Mouse (Mus musculus) neural tube, embryonic 14.5 days (tissue): ENCODE measurements at regions not wholly inside any gene's neighbourhood (a gene's known extent, or its start where the extent isn't known, plus 50 kb on each side); places are given as distances from the start of the nearest gene placed in this dataset.
A peak's percentile ranks its signal among the peaks of the same experiment; 100 is the strongest.

Experiments used
- ATAC-seq: fragments of 200-750 bp; cut with Nextera tagmentation; 2 replicates; pipeline ENCODE4 v1.8.0; 2017; ENCODE audit warnings: low read depth, mild to moderate bottlenecking, moderate TSS enrichment, moderate library complexity
- H3K27ac ChIP-seq: fragments of 300-500 bp; sonication (generic); 2 replicates; pipeline ENCODE4 v1.5.1; 2014; ENCODE audit warnings: low read depth, mild to moderate bottlenecking, control low read depth, low read length, moderate library complexity, mixed read lengths
- H3K27me3 ChIP-seq: fragments of 300-500 bp; sonication (generic); 2 replicates; pipeline ENCODE4 v1.6.1; 2014; ENCODE audit warnings: low read length; ENCODE audit not compliant: control insufficient read depth, insufficient read depth
- H3K36me3 ChIP-seq: fragments of 300-500 bp; sonication (generic); 2 replicates; pipeline ENCODE4 v1.6.1; 2014; ENCODE audit warnings: low read length, mixed read lengths; ENCODE audit not compliant: control insufficient read depth, insufficient read depth
- H3K4me1 ChIP-seq: fragments of 300-500 bp; sonication (generic); 2 replicates; pipeline ENCODE4 v1.6.1; 2014; ENCODE audit warnings: low read length; ENCODE audit not compliant: control insufficient read depth, insufficient read depth
- H3K4me2 ChIP-seq: fragments of 300-500 bp; sonication (generic); 2 replicates; pipeline ENCODE4 v1.6.1; 2014; ENCODE audit warnings: mild to moderate bottlenecking, low read depth, low read length, control low read depth
- H3K4me3 ChIP-seq: fragments of 300-500 bp; sonication (generic); 2 replicates; pipeline ENCODE4 v1.5.1; 2014; ENCODE audit warnings: low read depth, low read length, control low read depth, mixed read lengths
- H3K9ac ChIP-seq: fragments of 300-500 bp; sonication (generic); replicated peaks from 2 replicates; pipeline ENCODE4 v1.6.1; 2014; ENCODE audit warnings: low read depth, mild to moderate bottlenecking, control low read depth, low read length, mixed read lengths
- H3K9me3 ChIP-seq: fragments of 300-500 bp; sonication (generic); 2 replicates; pipeline ENCODE4 v1.6.1; 2016; ENCODE audit warnings: low read length; ENCODE audit not compliant: control insufficient read depth
- WGBS: fragments of 180-500 bp; shearing (Covaris S2); extraction: QIAGEN DNeasy Blood & Tissue Kit; methylation state at CpG from one replicate; pipeline ENCODE4 v1.1.7; 2014; 5-methylcytosine and 5-hydroxymethylcytosine counted together

GRCm38 (mm10) chr4:135045054-135045453 is 75.4 kb upstream of the Runx3 start:
- WGBS: 65% methylated on average over 16 of the region's 16 CpGs
- Histone ChIP-seq H3K9me3 (no peaks in the 10 kb centered on the region), H3K27me3 (no peaks in the 10 kb centered on the region), H3K4me2 (no peak overlapping the region), H3K27ac (no peak overlapping the region), H3K4me1 (no peaks in the 10 kb centered on the region), H3K4me3 (no peak overlapping the region), H3K36me3 (no peaks in the 10 kb centered on the region), H3K9ac (no peak overlapping the region)
- no peak for ATAC-seq

GRCm38 (mm10) chr4:135046619-135047018 is 73.8 kb upstream of the Runx3 start:
- no peak overlapping the region for H3K4me2 ChIP-seq
- no peaks in the 10 kb centered on the region for H3K27me3 ChIP-seq
- H3K4me1 ChIP-seq: peaks cover 4% of the 10 kb centered on the region; the same call in 1 of the 2 replicates
- WGBS: 86% methylated on average over 7 of the region's 7 CpGs
- H3K9ac ChIP-seq: no peak overlapping the region
- no peaks in the 10 kb centered on the region for H3K36me3 ChIP-seq
- no peak overlapping the region for H3K27ac ChIP-seq
- H3K4me3 ChIP-seq: no peak overlapping the region
- ATAC-seq: no peak
- no peaks in the 10 kb centered on the region for H3K9me3 ChIP-seq

GRCm38 (mm10) chr4:135047251-135047650 is 73.2 kb upstream of the Runx3 start:
- WGBS: 66% methylated on average over 6 of the region's 6 CpGs
- no peak overlapping the region for H3K4me3 ChIP-seq
- no peak overlapping the region for H3K9ac ChIP-seq
- no peaks in the 10 kb centered on the region for H3K9me3 ChIP-seq
- H3K4me1 ChIP-seq: peaks cover 4% of the 10 kb centered on the region; the same call in 1 of the 2 replicates
- no peaks in the 10 kb centered on the region for H3K36me3 ChIP-seq
- no peaks in the 10 kb centered on the region for H3K27me3 ChIP-seq
- H3K27ac ChIP-seq: no peak overlapping the region
- H3K4me2 ChIP-seq: no peak overlapping the region
- ATAC-seq: no peak

- Histone ChIP-seq H3K4me1 (peaks cover 4% of the 10 kb centered on the region; the same call in 1 of the 2 replicates), H3K4me2 (no peak overlapping the region), H3K9ac (no peak overlapping the region), H3K4me3 (no peak overlapping the region), H3K27me3 (no peaks in the 10 kb centered on the region), H3K36me3 (no peaks in the 10 kb centered on the region), H3K27ac (no peak overlapping the region), H3K9me3 (no peaks in the 10 kb centered on the region)
- whole genome bisulfite sequencing: 82% methylated on average over 5 of the region's 5 CpGs
- ATAC-seq: no peak
Observed at GRCm38 (mm10) chr4:135047771-135048170, 72.7 kb upstream of the Runx3 start.

- Histone ChIP-seq H3K9me3 (no peaks in the 10 kb centered on the region), H3K4me2 (no peak overlapping the region), H3K27me3 (no peaks in the 10 kb centered on the region), H3K36me3 (no peaks in the 10 kb centered on the region), H3K9ac (no peak overlapping the region), H3K4me3 (no peak overlapping the region), H3K27ac (no peak overlapping the region), H3K4me1 (peaks cover 4% of the 10 kb centered on the region; the same call in 1 of the 2 replicates)
- WGBS: 18% methylated on average over 10 of the region's 10 CpGs
- ATAC-seq: peak; percentile 69; the same call in 1 of the 2 replicates
Observed at GRCm38 (mm10) chr4:135049924-135050323, 70.5 kb upstream of the Runx3 start.

GRCm38 (mm10) chr4:135051466-135051865 is 69.0 kb upstream of the Runx3 start:
- H3K4me2 ChIP-seq: no peak overlapping the region
- 79% methylated on average over 11 of the region's 11 CpGs for WGBS
- H3K27me3 ChIP-seq: no peaks in the 10 kb centered on the region
- no peak overlapping the region for H3K27ac ChIP-seq
- H3K9ac ChIP-seq: no peak overlapping the region
- no peaks in the 10 kb centered on the region for H3K9me3 ChIP-seq
- no peak for ATAC-seq
- H3K4me3 ChIP-seq: no peak overlapping the region
- H3K4me1 ChIP-seq: peaks cover 4% of the 10 kb centered on the region; the same call in 1 of the 2 replicates
- H3K36me3 ChIP-seq: no peaks in the 10 kb centered on the region

GRCm38 (mm10) chr4:135053585-135053984 is 66.9 kb upstream of the Runx3 start:
- H3K4me3 ChIP-seq: no peak overlapping the region
- no peak for ATAC-seq
- H3K27me3 ChIP-seq: no peaks in the 10 kb centered on the region
- no peak overlapping the region for H3K9ac ChIP-seq
- no peaks in the 10 kb centered on the region for H3K9me3 ChIP-seq
- H3K27ac ChIP-seq: no peak overlapping the region
- 94% methylated on average over 11 of the region's 11 CpGs for WGBS
- H3K36me3 ChIP-seq: no peaks in the 10 kb centered on the region
- no peak overlapping the region for H3K4me2 ChIP-seq
- peaks cover 4% of the 10 kb centered on the region; the same call in 1 of the 2 replicates for H3K4me1 ChIP-seq

GRCm38 (mm10) chr4:135054353-135054752 is 66.1 kb upstream of the Runx3 start:
- peaks cover 4% of the 10 kb centered on the region; the same call in 1 of the 2 replicates for H3K4me1 ChIP-seq
- no peaks in the 10 kb centered on the region for H3K9me3 ChIP-seq
- 89% methylated on average over 10 of the region's 10 CpGs for WGBS
- no peaks in the 10 kb centered on the region for H3K27me3 ChIP-seq
- no peak for ATAC-seq
- H3K4me2 ChIP-seq: no peak overlapping the region
- no peaks in the 10 kb centered on the region for H3K36me3 ChIP-seq
- H3K4me3 ChIP-seq: no peak overlapping the region
- no peak overlapping the region for H3K9ac ChIP-seq
- no peak overlapping the region for H3K27ac ChIP-seq

GRCm38 (mm10) chr4:135056371-135056770 is 64.1 kb upstream of the Runx3 start:
- no peak overlapping the region for H3K9ac ChIP-seq
- H3K4me3 ChIP-seq: no peak overlapping the region
- WGBS: 93% methylated on average over 7 of the region's 7 CpGs
- no peaks in the 10 kb centered on the region for H3K36me3 ChIP-seq
- no peak for ATAC-seq
- H3K27me3 ChIP-seq: no peaks in the 10 kb centered on the region
- no peak overlapping the region for H3K27ac ChIP-seq
- no peak overlapping the region for H3K4me2 ChIP-seq
- no peaks in the 10 kb centered on the region for H3K4me1 ChIP-seq
- H3K9me3 ChIP-seq: no peaks in the 10 kb centered on the region
